Mouse (Mus musculus): ENCODE measurements at regions not wholly inside any gene's neighbourhood (a gene's known extent, or its start where the extent isn't known, plus 50 kb on each side); places are given as distances from the start of the nearest gene placed in this dataset.

- ATAC-seq (peak; percentile 79), DNase-seq (ENCODE audit: low spot score) (peak; percentile 51)
- 47% methylated on average over 2 of the region's 2 CpGs for WGBS
- Histone ChIP-seq H3K4me1 (ENCODE audit: control insufficient read depth, insufficient read depth, low read length) (no peaks in the 10 kb centered on the region), H3K9ac (ENCODE audit: low read length) (no peak overlapping the region), H3K4me2 (ENCODE audit: low read length) (no peak overlapping the region), H3K27me3 (replicated peaks; ENCODE audit: control insufficient read depth, insufficient read depth, low read length) (no peaks in the 10 kb centered on the region), H3K4me3 (ENCODE audit: low read depth, low read length) (no peak overlapping the region), H3K27ac (ENCODE audit: low read depth, low read length) (no peak overlapping the region), H3K9me3 (replicated peaks; ENCODE audit: control insufficient read depth, low read length) (no peaks in the 10 kb centered on the region), H3K36me3 (ENCODE audit: control insufficient read depth, insufficient read depth, low read length) (no peaks in the 10 kb centered on the region)
Measured at GRCm38 (mm10) chr12:119051692-119052379, 85.6 kb upstream of the Abcb5 start.

GRCm38 (mm10) chr12:119038306-119038705 lies 72.1 kb upstream of the Abcb5 start:
- WGBS = 96% methylated on average over 3 of the region's 3 CpGs
- no peak for ATAC-seq

GRCm38 (mm10) chr12:119034828-119035227 lies 68.6 kb upstream of the Abcb5 start:
- no peak for ATAC-seq
- no peak overlapping the region for H3K9ac ChIP-seq (ENCODE audit: low read length)
- no peaks in the 10 kb centered on the region for H3K27me3 ChIP-seq (replicated peaks; ENCODE audit: control insufficient read depth, insufficient read depth, low read length)
- no peaks in the 10 kb centered on the region for H3K4me1 ChIP-seq (ENCODE audit: control insufficient read depth, insufficient read depth, low read length)
- no peaks in the 10 kb centered on the region for H3K36me3 ChIP-seq (ENCODE audit: control insufficient read depth, insufficient read depth, low read length)
- no peak overlapping the region for H3K27ac ChIP-seq (ENCODE audit: low read depth, low read length)
- no peaks in the 10 kb centered on the region for H3K9me3 ChIP-seq (replicated peaks; ENCODE audit: control insufficient read depth, low read length)
- no peak overlapping the region for H3K4me2 ChIP-seq (ENCODE audit: low read length)
- DNase-seq (ENCODE audit: low spot score) = no peak
- no peak overlapping the region for H3K4me3 ChIP-seq (ENCODE audit: low read depth, low read length)
- 64% methylated on average over 4 of the region's 4 CpGs for WGBS

More at GRCm38 (mm10) chr12:119038306-119038705, 72.1 kb upstream of the Abcb5 start:
- Histone ChIP-seq H3K9ac (ENCODE audit: low read length) (no peak overlapping the region), H3K4me2 (ENCODE audit: low read length) (no peak overlapping the region), H3K4me1 (ENCODE audit: control insufficient read depth, insufficient read depth, low read length) (no peaks in the 10 kb centered on the region), H3K36me3 (ENCODE audit: control insufficient read depth, insufficient read depth, low read length) (no peaks in the 10 kb centered on the region), H3K9me3 (replicated peaks; ENCODE audit: control insufficient read depth, low read length) (no peaks in the 10 kb centered on the region), H3K27me3 (replicated peaks; ENCODE audit: control insufficient read depth, insufficient read depth, low read length) (no peaks in the 10 kb centered on the region), H3K27ac (ENCODE audit: low read depth, low read length) (no peak overlapping the region), H3K4me3 (ENCODE audit: low read depth, low read length) (no peak overlapping the region)
- no peak for DNase-seq (ENCODE audit: low spot score)

GRCm38 (mm10) chr12:119028711-119029110 lies 62.5 kb upstream of the Abcb5 start:
- Histone ChIP-seq H3K27ac (ENCODE audit: low read depth, low read length) (no peak overlapping the region), H3K4me3 (ENCODE audit: low read depth, low read length) (no peak overlapping the region), H3K4me1 (ENCODE audit: control insufficient read depth, insufficient read depth, low read length) (no peaks in the 10 kb centered on the region), H3K4me2 (ENCODE audit: low read length) (no peak overlapping the region), H3K9me3 (replicated peaks; ENCODE audit: control insufficient read depth, low read length) (no peaks in the 10 kb centered on the region), H3K36me3 (ENCODE audit: control insufficient read depth, insufficient read depth, low read length) (no peaks in the 10 kb centered on the region), H3K27me3 (replicated peaks; ENCODE audit: control insufficient read depth, insufficient read depth, low read length) (no peaks in the 10 kb centered on the region), H3K9ac (ENCODE audit: low read length) (no peak overlapping the region)
- ATAC-seq (no peak), DNase-seq (ENCODE audit: low spot score) (no peak)
- 74% methylated on average over 2 of the region's 2 CpGs for WGBS

GRCm38 (mm10) chr12:119028161-119028560 lies 61.9 kb upstream of the Abcb5 start:
- Histone ChIP-seq H3K9me3 (replicated peaks; ENCODE audit: control insufficient read depth, low read length) (no peaks in the 10 kb centered on the region), H3K27me3 (replicated peaks; ENCODE audit: control insufficient read depth, insufficient read depth, low read length) (no peaks in the 10 kb centered on the region), H3K4me2 (ENCODE audit: low read length) (no peak overlapping the region), H3K27ac (ENCODE audit: low read depth, low read length) (no peak overlapping the region), H3K36me3 (ENCODE audit: control insufficient read depth, insufficient read depth, low read length) (no peaks in the 10 kb centered on the region), H3K4me1 (ENCODE audit: control insufficient read depth, insufficient read depth, low read length) (no peaks in the 10 kb centered on the region), H3K4me3 (ENCODE audit: low read depth, low read length) (no peak overlapping the region), H3K9ac (ENCODE audit: low read length) (no peak overlapping the region)
- DNase-seq (ENCODE audit: low spot score) (no peak), ATAC-seq (no peak)
- 53% methylated on average over 2 of the region's 2 CpGs for WGBS

- 70% methylated on average over 4 of the region's 4 CpGs for WGBS
- DNase-seq (ENCODE audit: low spot score) (no peak), ATAC-seq (no peak)
- Histone ChIP-seq H3K9ac (ENCODE audit: low read length) (no peak overlapping the region), H3K36me3 (ENCODE audit: control insufficient read depth, insufficient read depth, low read length) (no peaks in the 10 kb centered on the region), H3K9me3 (replicated peaks; ENCODE audit: control insufficient read depth, low read length) (no peaks in the 10 kb centered on the region), H3K27ac (ENCODE audit: low read depth, low read length) (no peak overlapping the region), H3K4me2 (ENCODE audit: low read length) (no peak overlapping the region), H3K4me1 (ENCODE audit: control insufficient read depth, insufficient read depth, low read length) (no peaks in the 10 kb centered on the region), H3K4me3 (ENCODE audit: low read depth, low read length) (no peak overlapping the region), H3K27me3 (replicated peaks; ENCODE audit: control insufficient read depth, insufficient read depth, low read length) (no peaks in the 10 kb centered on the region)
Measured at GRCm38 (mm10) chr12:119027701-119028100, 61.5 kb upstream of the Abcb5 start.

- Histone ChIP-seq H3K27ac (ENCODE audit: low read depth, low read length) (no peak overlapping the region), H3K9ac (ENCODE audit: low read length) (no peak overlapping the region), H3K9me3 (replicated peaks; ENCODE audit: control insufficient read depth, low read length) (no peaks in the 10 kb centered on the region), H3K27me3 (replicated peaks; ENCODE audit: control insufficient read depth, insufficient read depth, low read length) (no peaks in the 10 kb centered on the region), H3K4me2 (ENCODE audit: low read length) (no peak overlapping the region), H3K36me3 (ENCODE audit: control insufficient read depth, insufficient read depth, low read length) (no peaks in the 10 kb centered on the region), H3K4me1 (ENCODE audit: control insufficient read depth, insufficient read depth, low read length) (no peaks in the 10 kb centered on the region), H3K4me3 (ENCODE audit: low read depth, low read length) (no peak overlapping the region)
- WGBS = 55% methylated on average over 1 of the region's 1 CpGs
- DNase-seq (ENCODE audit: low spot score) (peak; percentile 67), ATAC-seq (0 out of 2 replicates have a peak, but pooled peaks have one; percentile 58)
Measured at GRCm38 (mm10) chr12:119026311-119026710, 60.1 kb upstream of the Abcb5 start.

- Histone ChIP-seq H3K4me2 (ENCODE audit: low read length) (no peak overlapping the region), H3K4me3 (ENCODE audit: low read depth, low read length) (no peak overlapping the region), H3K27ac (ENCODE audit: low read depth, low read length) (no peak overlapping the region), H3K36me3 (ENCODE audit: control insufficient read depth, insufficient read depth, low read length) (no peaks in the 10 kb centered on the region), H3K9me3 (replicated peaks; ENCODE audit: control insufficient read depth, low read length) (no peaks in the 10 kb centered on the region), H3K27me3 (replicated peaks; ENCODE audit: control insufficient read depth, insufficient read depth, low read length) (no peaks in the 10 kb centered on the region), H3K4me1 (ENCODE audit: control insufficient read depth, insufficient read depth, low read length) (no peaks in the 10 kb centered on the region), H3K9ac (ENCODE audit: low read length) (no peak overlapping the region)
- ATAC-seq (no peak), DNase-seq (ENCODE audit: low spot score) (no peak)
- WGBS = 84% methylated on average over 1 of the region's 1 CpGs
Measured at GRCm38 (mm10) chr12:119024063-119024462, 57.8 kb upstream of the Abcb5 start.
